Mouse (Mus musculus) bone marrow, adult 2 months (tissue): Measurements from ENCODE around the gene B4galnt3.

Experiments
- CTCF ChIP-seq: fragments of 200-500 bp; IDR thresholded peaks from 2 replicates; pipeline ENCODE4 v1.5.1; 2011; ENCODE audit warnings: low read length, control low read depth; ENCODE audit not compliant: control insufficient read depth, insufficient read depth
- POLR2A ChIP-seq: fragments of 200-500 bp; IDR thresholded peaks from 2 replicates; pipeline ENCODE4 v1.6.1; 2011; ENCODE audit warnings: low read depth, mild to moderate bottlenecking, control low read depth, low read length, borderline replicate concordance; ENCODE audit not compliant: control insufficient read depth

- TF ChIP-seq POLR2A (no peak), CTCF (no peak)
Observed at GRCm38 (mm10) chr6:120230441-120230840, 63.9 kb downstream of the B4galnt3 start.
